Mouse (Mus musculus) layer of hippocampus, adult 2 months (tissue): ENCODE measurements around the gene Gfi1. TPM values are rescaled to one million over a fixed set of nuclear protein-coding genes. Genes with fewer than 3 reads are reported as not detected.
A peak's percentile ranks its signal among the peaks of the same experiment; 100 is the strongest.

Experiments used
- DNase-seq, 2 experiments: peaks; one replicate each; pipeline ENCODE4 v3.0.0; 2022; ENCODE audit warnings: low spot score in 2 of 2
- H3K27ac ChIP-seq: fragments of 200-600 bp; 2 replicates; pipeline ENCODE4 v1.8.1; 2022
- H3K4me3 ChIP-seq: fragments of 200-600 bp; 2 replicates; pipeline ENCODE4 v1.8.1; 2022; ENCODE audit warnings: mild to moderate bottlenecking
- CTCF ChIP-seq: fragments of 200-600 bp; conservative IDR thresholded peaks from 2 replicates; pipeline ENCODE4 v1.8.1; 2022; ENCODE audit warnings: antibody characterized with exemption, mild to moderate bottlenecking, moderate library complexity
- total RNA-seq, 2 experiments: library from RNA; stranded (reverse); gene quantifications; 2 replicates each; pipeline ENCODE4 v1.2.3; 2021

Gene Gfi1
- total RNA-seq, 2 experiments from 2014 or later: not detected

DNA sequence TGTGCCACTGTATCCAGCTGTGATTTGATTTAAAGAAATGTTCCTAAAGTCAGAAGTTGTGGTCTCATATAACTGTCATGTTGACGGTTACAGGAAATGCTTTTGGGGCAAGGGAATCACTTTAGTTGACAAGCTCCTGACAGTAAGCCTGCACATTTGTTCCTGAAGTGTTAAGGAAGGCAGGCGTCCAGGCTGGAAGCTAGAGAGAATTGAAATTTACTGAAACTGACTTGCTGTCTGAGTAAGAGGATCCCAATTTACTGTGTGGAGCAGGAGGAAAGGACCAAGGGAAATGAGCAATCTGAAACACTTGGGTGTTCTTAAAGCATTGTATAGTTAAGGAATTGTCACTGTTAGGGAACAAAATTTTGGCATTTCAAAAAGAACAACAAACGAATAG, 6.6 kb downstream of the Gfi1 start:
- no peak for TF ChIP-seq CTCF
- Histone ChIP-seq H3K27ac (no peak overlapping the region), H3K4me3 (no peak overlapping the region)
- DNase-seq: no peak

DNA sequence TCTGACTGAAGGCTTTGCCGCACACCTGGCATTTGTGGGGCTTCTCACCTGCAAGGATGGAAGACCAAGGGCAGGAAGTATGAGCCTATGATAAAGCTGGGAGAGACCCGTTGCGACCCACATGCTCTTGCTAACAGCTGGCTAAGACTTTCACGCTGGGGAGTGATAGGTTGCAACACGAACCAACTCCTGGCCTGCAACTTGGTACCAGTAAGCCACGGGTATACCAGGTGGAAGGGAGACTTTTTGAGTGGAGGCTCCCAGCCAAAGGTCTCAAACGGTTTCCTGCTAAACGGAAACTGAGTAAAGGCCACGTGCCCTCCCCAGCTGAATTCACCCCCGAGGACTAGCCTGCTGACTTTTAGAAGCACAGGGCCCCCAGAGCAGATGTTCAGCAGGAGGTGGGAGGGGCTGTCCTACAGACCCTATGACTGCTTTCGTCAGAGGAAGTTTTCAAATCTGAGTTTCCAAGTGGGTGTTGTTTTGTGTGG, 7.9 kb downstream of the Gfi1 start:
- TF ChIP-seq CTCF: no peak
- no peak for DNase-seq
- H3K27ac ChIP-seq: no peak overlapping the region
- no peak overlapping the region for H3K4me3 ChIP-seq

DNA sequence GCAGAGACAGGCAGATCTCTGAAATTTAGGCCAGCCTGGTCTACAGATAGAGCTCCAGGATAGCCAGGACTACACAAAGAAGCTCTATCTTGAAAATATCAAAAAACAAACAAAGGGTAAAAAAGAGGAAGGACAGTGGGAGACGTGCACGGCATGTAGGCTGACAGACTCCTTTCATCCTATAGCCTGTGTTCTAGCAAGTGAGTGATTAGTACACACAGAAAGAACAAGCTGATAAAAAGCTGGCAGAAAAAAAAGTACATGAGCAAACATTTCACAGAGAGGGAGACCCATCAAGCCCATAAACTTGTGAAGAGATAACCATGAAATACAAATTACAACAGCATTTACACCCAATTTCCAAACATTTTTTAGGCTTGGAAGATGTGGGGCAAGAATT, 14.1 kb downstream of the Gfi1 start:
- TF ChIP-seq CTCF: no peak
- Histone ChIP-seq H3K27ac (no peak overlapping the region), H3K4me3 (no peak overlapping the region)
- no peak for DNase-seq

GRCm38 (mm10) chr5:107708124-107708797, 17.6 kb downstream of the Gfi1 start:
- Histone ChIP-seq H3K4me3 (no peak overlapping the region), H3K27ac (no peak overlapping the region)
- TF ChIP-seq CTCF: no peak
- no peak for DNase-seq

GRCm38 (mm10) chr5:107706262-107706661, 19.6 kb downstream of the Gfi1 start:
- no peak for DNase-seq
- Histone ChIP-seq H3K4me3 (no peak overlapping the region), H3K27ac (no peak overlapping the region)
- TF ChIP-seq CTCF: no peak

DNA sequence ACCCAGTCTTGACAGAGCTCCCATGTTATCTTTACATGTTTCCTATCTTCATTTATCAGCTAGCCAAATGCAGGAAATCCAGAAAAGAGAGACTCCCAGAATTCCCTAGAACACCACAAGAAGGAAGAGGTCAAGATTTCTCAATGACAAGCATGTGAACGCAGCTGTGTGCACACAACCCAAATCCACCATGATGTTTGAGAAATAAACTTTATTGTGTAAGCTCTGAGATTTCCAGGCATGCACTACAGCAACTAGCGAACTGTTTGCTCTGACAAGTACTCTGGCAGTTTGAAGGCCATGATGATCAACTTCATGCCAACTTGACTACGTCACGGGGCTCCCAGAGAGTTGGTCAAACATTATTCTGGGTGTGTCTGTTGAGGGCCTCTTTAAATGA, 20.1 kb downstream of the Gfi1 start:
- DNase-seq: no peak
- no peak for TF ChIP-seq CTCF
- no peak overlapping the region for H3K4me3 ChIP-seq
- no peak overlapping the region for H3K27ac ChIP-seq

DNA sequence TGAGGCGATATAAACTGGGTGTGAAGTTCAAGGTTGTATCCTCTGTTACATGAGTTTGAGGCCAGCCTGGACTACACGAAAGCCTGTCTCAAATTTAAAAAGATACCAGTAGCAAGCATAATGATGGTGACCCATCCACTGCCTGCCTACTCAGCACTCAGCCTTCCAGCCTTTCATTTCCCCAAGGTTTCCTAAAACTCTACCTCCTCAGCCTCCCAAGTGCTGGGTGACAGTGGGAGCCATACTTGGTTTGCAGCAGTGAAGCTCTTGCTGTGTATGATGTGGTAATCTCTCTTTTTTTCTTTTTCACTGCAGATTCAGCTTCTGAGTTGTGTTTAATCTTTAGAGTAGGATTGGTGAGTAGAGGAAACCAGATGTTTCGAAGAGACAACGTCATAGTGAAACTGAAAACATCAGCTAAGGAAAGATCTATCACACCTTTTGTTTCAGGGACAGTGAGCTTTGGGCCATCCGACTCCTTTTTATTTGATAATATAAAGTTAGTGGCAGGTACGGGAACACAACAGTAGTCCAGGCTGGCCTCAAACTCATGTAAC, 22.6 kb downstream of the Gfi1 start:
- TF ChIP-seq CTCF: no peak
- Histone ChIP-seq H3K4me3 (no peak overlapping the region), H3K27ac (no peak overlapping the region)
- DNase-seq: no peak

- H3K4me3 ChIP-seq: no peak overlapping the region
- no peak overlapping the region for H3K27ac ChIP-seq
- no peak for DNase-seq
- no peak for TF ChIP-seq CTCF
Observed at GRCm38 (mm10) chr5:107701658-107702057, 24.2 kb downstream of the Gfi1 start.

DNA sequence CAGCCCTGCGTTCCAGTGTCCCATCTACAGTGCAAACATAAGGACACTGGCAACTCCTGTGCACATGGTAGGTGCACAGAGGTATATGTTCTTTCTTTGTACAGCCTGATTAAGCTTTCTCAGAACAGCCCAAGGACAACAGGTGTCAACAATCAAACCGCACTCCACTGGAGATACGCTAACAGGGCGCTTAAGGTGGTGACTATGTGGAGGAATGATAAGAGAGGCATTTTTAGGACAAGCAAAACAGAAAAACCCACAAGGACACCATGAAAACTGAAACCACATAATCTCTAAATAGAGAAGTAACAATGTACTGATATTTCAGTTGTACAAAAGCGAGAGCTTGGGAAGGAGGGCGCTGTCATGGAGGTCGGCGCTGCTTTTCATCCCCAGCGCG, 25.0 kb downstream of the Gfi1 start:
- no peak for TF ChIP-seq CTCF
- Histone ChIP-seq H3K27ac (no peak overlapping the region), H3K4me3 (no peak overlapping the region)
- no peak for DNase-seq

DNA sequence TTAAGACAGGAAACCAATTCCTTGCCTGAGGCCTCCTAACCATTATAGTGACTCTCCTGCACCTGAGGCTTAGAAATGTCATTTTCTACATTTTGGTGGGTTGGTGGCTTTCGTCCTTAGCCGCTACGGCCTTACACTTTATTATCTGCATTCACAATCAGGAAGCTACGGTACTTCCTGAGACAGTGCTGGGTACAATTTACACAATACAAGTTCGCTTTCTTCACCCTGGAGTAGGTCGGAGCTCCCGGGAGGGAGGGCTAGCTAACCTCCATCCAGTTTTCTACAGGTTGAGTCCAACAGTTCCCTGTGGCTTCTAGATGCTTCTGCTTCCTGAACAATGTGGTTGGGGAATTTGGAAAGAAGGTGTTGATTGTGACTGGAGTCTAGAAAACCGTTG, 26.9 kb downstream of the Gfi1 start:
- no peak overlapping the region for H3K4me3 ChIP-seq
- no peak for DNase-seq
- H3K27ac ChIP-seq: no peak overlapping the region
- TF ChIP-seq CTCF: no peak

- no peak for TF ChIP-seq CTCF
- Histone ChIP-seq H3K4me3 (no peak overlapping the region), H3K27ac (no peak overlapping the region)
- DNase-seq: no peak
Observed at GRCm38 (mm10) chr5:107695019-107695418, 30.8 kb downstream of the Gfi1 start.

GRCm38 (mm10) chr5:107688499-107688866, 37.4 kb downstream of the Gfi1 start:
- no peak overlapping the region for H3K27ac ChIP-seq
- no peak for DNase-seq
- H3K4me3 ChIP-seq: peak overlapping the region; percentile 63
- TF ChIP-seq CTCF: no peak

- peak; percentile 19 to 54 for DNase-seq
- no peak for TF ChIP-seq CTCF
- Histone ChIP-seq H3K4me3 (peak overlapping the region; percentile 63), H3K27ac (peak overlapping the region; percentile 44; the same call in 1 of the 2 replicates)
Observed at GRCm38 (mm10) chr5:107687592-107688498, 38.0 kb downstream of the Gfi1 start.

- no peak overlapping the region for H3K27ac ChIP-seq
- H3K4me3 ChIP-seq: no peak overlapping the region
- no peak for TF ChIP-seq CTCF
- DNase-seq: no peak
Observed at GRCm38 (mm10) chr5:107687161-107687560, 38.7 kb downstream of the Gfi1 start.
